Mouse (Mus musculus): ENCODE measurements around the gene Dhrs3. TPM values are rescaled to one million over a fixed set of nuclear protein-coding genes. Genes with fewer than 3 reads are reported as not detected.

Dhrs3 gene
- polyA plus RNA-seq, 1 experiment from 2014 or later: 128 TPM

GRCm38 (mm10) chr4:144903088-144903487, 10.5 kb downstream of the Dhrs3 start:
- Histone ChIP-seq H3K4me1 (ENCODE audit: control insufficient read depth, insufficient read depth, low read length) (peaks cover 34% of the 10 kb centered on the region), H3K4me2 (replicated peaks; ENCODE audit: low read depth, low read length) (no peak overlapping the region), H3K27me3 (ENCODE audit: control insufficient read depth, insufficient read depth, low read length) (no peaks in the 10 kb centered on the region), H3K4me3 (ENCODE audit: low read depth, low read length) (no peak overlapping the region), H3K9ac (replicated peaks; ENCODE audit: low read depth, low read length) (no peak overlapping the region), H3K27ac (ENCODE audit: low read length) (0 out of 2 replicates have a peak overlapping the region, but pooled peaks have one; percentile 3), H3K36me3 (ENCODE audit: control insufficient read depth, insufficient read depth, low read length) (peaks cover 13% of the 10 kb centered on the region; the same call in 1 of the 2 replicates), H3K9me3 (ENCODE audit: control insufficient read depth, low read depth, low read length) (no peaks in the 10 kb centered on the region)
- 71% methylated on average over 1 of the region's 1 CpGs for WGBS
- ATAC-seq (ENCODE audit: insufficient number of reproducible peaks, insufficient read depth, low FRiP score, low read depth): no peak

GRCm38 (mm10) chr4:144903932-144904331, 11.3 kb downstream of the Dhrs3 start:
- Histone ChIP-seq H3K9me3 (ENCODE audit: control insufficient read depth, low read depth, low read length) (no peaks in the 10 kb centered on the region), H3K4me1 (ENCODE audit: control insufficient read depth, insufficient read depth, low read length) (peaks cover 34% of the 10 kb centered on the region), H3K9ac (replicated peaks; ENCODE audit: low read depth, low read length) (no peak overlapping the region), H3K27ac (ENCODE audit: low read length) (peak overlapping the region; percentile 3; the same call in 1 of the 2 replicates), H3K4me2 (replicated peaks; ENCODE audit: low read depth, low read length) (no peak overlapping the region), H3K27me3 (ENCODE audit: control insufficient read depth, insufficient read depth, low read length) (no peaks in the 10 kb centered on the region), H3K4me3 (ENCODE audit: low read depth, low read length) (no peak overlapping the region), H3K36me3 (ENCODE audit: control insufficient read depth, insufficient read depth, low read length) (peaks cover 13% of the 10 kb centered on the region; the same call in 1 of the 2 replicates)
- peak; percentile 54 for ATAC-seq (ENCODE audit: insufficient number of reproducible peaks, insufficient read depth, low FRiP score, low read depth)
- 38% methylated on average over 3 of the region's 3 CpGs for WGBS

- H3K9me3 ChIP-seq (ENCODE audit: control insufficient read depth, low read depth, low read length): no peaks in the 10 kb centered on the region
- WGBS: 72% methylated on average over 5 of the region's 5 CpGs
- no peak overlapping the region for H3K4me3 ChIP-seq (ENCODE audit: low read depth, low read length)
- H3K27me3 ChIP-seq (ENCODE audit: control insufficient read depth, insufficient read depth, low read length): no peaks in the 10 kb centered on the region
- H3K27ac ChIP-seq (ENCODE audit: low read length): no peak overlapping the region
- peaks cover 8% of the 10 kb centered on the region for H3K36me3 ChIP-seq (ENCODE audit: control insufficient read depth, insufficient read depth, low read length)
- no peak overlapping the region for H3K4me2 ChIP-seq (replicated peaks; ENCODE audit: low read depth, low read length)
- H3K9ac ChIP-seq (replicated peaks; ENCODE audit: low read depth, low read length): no peak overlapping the region
- peaks cover 34% of the 10 kb centered on the region for H3K4me1 ChIP-seq (ENCODE audit: control insufficient read depth, insufficient read depth, low read length)
- ATAC-seq (ENCODE audit: insufficient number of reproducible peaks, insufficient read depth, low FRiP score, low read depth): no peak
Measured at GRCm38 (mm10) chr4:144905128-144905527, 12.5 kb downstream of the Dhrs3 start.

- Histone ChIP-seq H3K9ac (replicated peaks; ENCODE audit: low read depth, low read length) (no peak overlapping the region), H3K4me2 (replicated peaks; ENCODE audit: low read depth, low read length) (no peak overlapping the region), H3K27ac (ENCODE audit: low read length) (no peak overlapping the region), H3K4me3 (ENCODE audit: low read depth, low read length) (no peak overlapping the region), H3K27me3 (ENCODE audit: control insufficient read depth, insufficient read depth, low read length) (no peaks in the 10 kb centered on the region), H3K36me3 (ENCODE audit: control insufficient read depth, insufficient read depth, low read length) (peaks cover 17% of the 10 kb centered on the region), H3K9me3 (ENCODE audit: control insufficient read depth, low read depth, low read length) (no peaks in the 10 kb centered on the region), H3K4me1 (ENCODE audit: control insufficient read depth, insufficient read depth, low read length) (peaks cover 27% of the 10 kb centered on the region)
- WGBS: 64% methylated on average over 8 of the region's 8 CpGs
- ATAC-seq (ENCODE audit: insufficient number of reproducible peaks, insufficient read depth, low FRiP score, low read depth): peak; percentile 12; the same call in 1 of the 2 replicates
Measured at GRCm38 (mm10) chr4:144906001-144906889, 13.6 kb downstream of the Dhrs3 start.

GRCm38 (mm10) chr4:144906978-144907703, 14.5 kb downstream of the Dhrs3 start:
- ATAC-seq (ENCODE audit: insufficient number of reproducible peaks, insufficient read depth, low FRiP score, low read depth): no peak
- Histone ChIP-seq H3K9ac (replicated peaks; ENCODE audit: low read depth, low read length) (no peak overlapping the region), H3K27ac (ENCODE audit: low read length) (no peak overlapping the region), H3K36me3 (ENCODE audit: control insufficient read depth, insufficient read depth, low read length) (peaks cover 17% of the 10 kb centered on the region), H3K4me3 (ENCODE audit: low read depth, low read length) (no peak overlapping the region), H3K4me1 (ENCODE audit: control insufficient read depth, insufficient read depth, low read length) (peaks cover 26% of the 10 kb centered on the region), H3K9me3 (ENCODE audit: control insufficient read depth, low read depth, low read length) (no peaks in the 10 kb centered on the region), H3K27me3 (ENCODE audit: control insufficient read depth, insufficient read depth, low read length) (no peaks in the 10 kb centered on the region), H3K4me2 (replicated peaks; ENCODE audit: low read depth, low read length) (no peak overlapping the region)
- 76% methylated on average over 4 of the region's 4 CpGs for WGBS

GRCm38 (mm10) chr4:144908825-144909224, 16.2 kb downstream of the Dhrs3 start:
- H3K9ac ChIP-seq (replicated peaks; ENCODE audit: low read depth, low read length): no peak overlapping the region
- peaks cover 17% of the 10 kb centered on the region for H3K36me3 ChIP-seq (ENCODE audit: control insufficient read depth, insufficient read depth, low read length)
- no peak overlapping the region for H3K4me3 ChIP-seq (ENCODE audit: low read depth, low read length)
- no peak for ATAC-seq (ENCODE audit: insufficient number of reproducible peaks, insufficient read depth, low FRiP score, low read depth)
- H3K27ac ChIP-seq (ENCODE audit: low read length): no peak overlapping the region
- no peaks in the 10 kb centered on the region for H3K27me3 ChIP-seq (ENCODE audit: control insufficient read depth, insufficient read depth, low read length)
- H3K4me1 ChIP-seq (ENCODE audit: control insufficient read depth, insufficient read depth, low read length): peaks cover 13% of the 10 kb centered on the region
- H3K4me2 ChIP-seq (replicated peaks; ENCODE audit: low read depth, low read length): no peak overlapping the region
- H3K9me3 ChIP-seq (ENCODE audit: control insufficient read depth, low read depth, low read length): no peaks in the 10 kb centered on the region

GRCm38 (mm10) chr4:144910281-144910680, 17.7 kb downstream of the Dhrs3 start:
- no peak overlapping the region for H3K4me2 ChIP-seq (replicated peaks; ENCODE audit: low read depth, low read length)
- no peak overlapping the region for H3K27ac ChIP-seq (ENCODE audit: low read length)
- H3K9ac ChIP-seq (replicated peaks; ENCODE audit: low read depth, low read length): no peak overlapping the region
- no peak overlapping the region for H3K4me3 ChIP-seq (ENCODE audit: low read depth, low read length)
- peaks cover 17% of the 10 kb centered on the region for H3K36me3 ChIP-seq (ENCODE audit: control insufficient read depth, insufficient read depth, low read length)
- ATAC-seq (ENCODE audit: insufficient number of reproducible peaks, insufficient read depth, low FRiP score, low read depth): no peak
- H3K27me3 ChIP-seq (ENCODE audit: control insufficient read depth, insufficient read depth, low read length): no peaks in the 10 kb centered on the region
- peaks cover 12% of the 10 kb centered on the region for H3K4me1 ChIP-seq (ENCODE audit: control insufficient read depth, insufficient read depth, low read length)
- WGBS: 67% methylated on average over 3 of the region's 3 CpGs
- H3K9me3 ChIP-seq (ENCODE audit: control insufficient read depth, low read depth, low read length): no peaks in the 10 kb centered on the region

- Histone ChIP-seq H3K9ac (replicated peaks; ENCODE audit: low read depth, low read length) (no peak overlapping the region), H3K27me3 (ENCODE audit: control insufficient read depth, insufficient read depth, low read length) (no peaks in the 10 kb centered on the region), H3K4me1 (ENCODE audit: control insufficient read depth, insufficient read depth, low read length) (no peaks in the 10 kb centered on the region), H3K9me3 (ENCODE audit: control insufficient read depth, low read depth, low read length) (no peaks in the 10 kb centered on the region), H3K4me3 (ENCODE audit: low read depth, low read length) (no peak overlapping the region), H3K4me2 (replicated peaks; ENCODE audit: low read depth, low read length) (no peak overlapping the region), H3K27ac (ENCODE audit: low read length) (no peak overlapping the region), H3K36me3 (ENCODE audit: control insufficient read depth, insufficient read depth, low read length) (peaks cover 14% of the 10 kb centered on the region)
- WGBS: 79% methylated on average over 6 of the region's 6 CpGs
- ATAC-seq (ENCODE audit: insufficient number of reproducible peaks, insufficient read depth, low FRiP score, low read depth): no peak
Measured at GRCm38 (mm10) chr4:144913298-144914152, 20.9 kb downstream of the Dhrs3 start.
